Mouse (Mus musculus) kidney, adult 9 months (tissue): ENCODE results near the gene Rps2.
"Not testable (repeated sequence)": the region's sequence is repeated elsewhere in the genome, so short reads cannot be mapped to it uniquely, and the experiment has no call there.

Experiments used
- DNase-seq: peaks from one replicate; pipeline ENCODE4 v3.0.0; 2022

The Rps2 gene

GRCm38 (mm10) chr17:24717943-24718342, at the start of gene Rps2, which contains the start of gene Rnf151:
Gene Rps2, plus strand, starts transcription at chr17:24718116.
Gene Rnf151, minus strand, starts transcription at chr17:24718063.
- no peak for DNase-seq

DNA sequence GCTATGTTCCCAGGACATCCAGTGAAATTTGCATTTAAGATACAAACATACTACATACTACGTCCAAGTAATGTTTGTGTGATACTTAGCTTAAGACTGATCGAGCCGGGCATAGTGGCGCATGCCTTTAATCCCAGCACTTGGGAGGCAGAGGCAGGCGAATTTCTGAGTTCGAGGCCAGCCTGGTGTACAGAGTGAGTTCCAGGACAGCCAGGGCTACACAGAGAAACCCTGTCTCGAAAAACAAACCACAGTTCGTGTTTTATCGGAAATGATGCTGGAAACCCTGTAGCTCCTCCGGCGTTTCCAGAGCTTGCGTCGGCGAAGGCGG, 48.7 kb upstream of the Rps2 start:
- not testable (repeated sequence) for DNase-seq

GRCm38 (mm10) chr17:24669545-24670245, 48.2 kb upstream of the Rps2 start, which contains the start of gene Zfp598:
Gene Zfp598, plus strand, starts transcription at chr17:24669687.
- peak; percentile 94 for DNase-seq

DNA sequence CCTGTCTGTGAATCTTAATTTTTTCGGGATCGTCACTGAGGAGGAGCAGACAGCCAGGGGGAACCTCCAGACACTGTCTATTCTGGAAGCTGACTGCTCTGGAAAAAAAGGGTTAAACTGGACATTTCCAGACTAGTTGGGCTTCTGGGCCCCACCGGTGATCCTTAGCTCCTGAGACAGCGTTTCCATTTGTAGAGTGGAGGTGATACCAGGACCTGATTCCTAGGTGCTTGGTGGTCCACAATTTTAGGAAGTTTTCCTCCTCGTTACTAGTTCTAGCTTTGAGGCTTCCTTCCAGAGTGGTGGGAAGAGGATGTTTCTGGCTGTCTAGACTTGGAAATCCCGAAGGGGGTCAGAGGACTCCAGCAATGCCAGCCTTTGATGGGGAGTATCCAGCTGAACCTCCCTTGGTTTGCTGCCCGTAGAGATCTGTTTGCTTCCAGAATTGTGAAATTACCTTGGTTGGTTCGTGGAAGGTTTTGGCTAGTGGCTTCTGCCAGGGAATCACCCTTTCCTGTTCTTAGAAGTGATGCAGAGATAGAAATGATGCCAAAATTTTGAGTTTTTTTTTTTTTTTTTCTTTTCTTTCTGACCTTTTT, 47.6 kb upstream of the Rps2 start:
- no peak for DNase-seq

DNA sequence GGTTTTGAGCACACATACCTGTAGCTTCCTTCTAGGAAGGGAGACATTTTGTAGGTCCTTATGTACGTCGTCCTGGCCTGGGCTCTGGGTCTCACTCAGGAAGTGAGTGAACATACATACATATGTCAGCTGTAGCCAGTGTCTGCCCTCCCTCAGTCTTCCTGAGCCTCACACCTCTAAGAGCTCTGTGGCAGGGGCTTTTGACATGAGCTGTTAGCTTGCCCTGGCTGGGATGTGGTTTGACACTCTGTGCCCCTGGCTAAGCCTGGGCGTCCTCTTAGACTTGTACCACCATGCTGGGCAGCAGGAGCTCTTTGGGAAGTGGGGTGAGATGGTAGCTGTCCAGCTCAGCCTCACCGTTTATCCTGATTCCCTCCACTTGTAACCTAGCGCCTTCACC, 46.6 kb upstream of the Rps2 start:
- DNase-seq = no peak

DNA sequence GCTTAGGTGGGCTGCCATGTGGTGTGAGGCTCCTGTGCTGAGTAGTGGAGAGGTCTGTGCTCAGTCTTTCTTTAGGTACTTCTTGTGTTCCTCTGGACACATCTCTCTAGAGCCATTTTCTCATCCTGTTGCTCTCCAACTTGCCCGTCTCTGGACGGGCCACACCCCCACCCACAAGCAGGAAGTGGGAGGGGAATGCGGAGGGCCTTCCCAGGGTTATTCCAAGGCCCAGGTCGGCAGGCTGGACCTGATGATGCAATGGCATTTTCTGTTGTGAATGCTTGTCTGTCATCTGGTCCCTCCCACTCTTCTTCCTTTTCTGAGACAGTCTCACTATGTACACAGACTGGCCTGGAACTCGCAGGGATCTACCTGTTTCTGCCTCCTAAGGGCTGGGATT, 45.8 kb upstream of the Rps2 start:
- peak; percentile 70 for DNase-seq

GRCm38 (mm10) chr17:24674277-24674676, 43.6 kb upstream of the Rps2 start:
- DNase-seq = no peak

GRCm38 (mm10) chr17:24676187-24676586, 41.7 kb upstream of the Rps2 start:
- peak; percentile 78 for DNase-seq

- DNase-seq = no peak
Observed at GRCm38 (mm10) chr17:24676877-24677276, 41.0 kb upstream of the Rps2 start.

- DNase-seq = no peak
Observed at GRCm38 (mm10) chr17:24677500-24678080, 40.3 kb upstream of the Rps2 start.

- DNase-seq = peak; percentile 66
Observed at GRCm38 (mm10) chr17:24686514-24686913, 31.4 kb upstream of the Rps2 start.

DNA sequence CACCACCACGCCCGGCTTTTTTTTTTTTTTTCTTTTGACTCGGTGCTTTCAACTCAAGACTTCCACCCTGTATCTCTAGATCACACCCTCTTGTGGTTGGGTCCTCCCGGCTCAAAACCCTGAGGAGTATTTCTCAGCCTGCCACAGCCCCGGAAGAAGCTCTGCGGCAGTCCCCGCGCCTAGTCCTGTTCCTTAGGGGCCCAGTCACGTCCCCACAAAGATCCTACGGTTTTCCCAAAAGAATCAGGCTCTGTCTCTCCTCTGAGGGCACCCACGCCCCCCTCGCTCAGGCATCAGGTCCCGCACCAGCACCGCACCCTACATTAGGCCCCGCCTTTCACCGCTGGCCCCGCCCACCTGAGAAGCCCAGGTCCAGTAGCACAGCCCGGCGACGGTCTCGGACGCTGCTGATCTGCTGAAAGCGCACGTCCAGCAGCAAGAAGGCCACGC, 30.7 kb upstream of the Rps2 start:
- DNase-seq = peak; percentile 56

GRCm38 (mm10) chr17:24687599-24687998, 30.3 kb upstream of the Rps2 start:
- DNase-seq = no peak

DNA sequence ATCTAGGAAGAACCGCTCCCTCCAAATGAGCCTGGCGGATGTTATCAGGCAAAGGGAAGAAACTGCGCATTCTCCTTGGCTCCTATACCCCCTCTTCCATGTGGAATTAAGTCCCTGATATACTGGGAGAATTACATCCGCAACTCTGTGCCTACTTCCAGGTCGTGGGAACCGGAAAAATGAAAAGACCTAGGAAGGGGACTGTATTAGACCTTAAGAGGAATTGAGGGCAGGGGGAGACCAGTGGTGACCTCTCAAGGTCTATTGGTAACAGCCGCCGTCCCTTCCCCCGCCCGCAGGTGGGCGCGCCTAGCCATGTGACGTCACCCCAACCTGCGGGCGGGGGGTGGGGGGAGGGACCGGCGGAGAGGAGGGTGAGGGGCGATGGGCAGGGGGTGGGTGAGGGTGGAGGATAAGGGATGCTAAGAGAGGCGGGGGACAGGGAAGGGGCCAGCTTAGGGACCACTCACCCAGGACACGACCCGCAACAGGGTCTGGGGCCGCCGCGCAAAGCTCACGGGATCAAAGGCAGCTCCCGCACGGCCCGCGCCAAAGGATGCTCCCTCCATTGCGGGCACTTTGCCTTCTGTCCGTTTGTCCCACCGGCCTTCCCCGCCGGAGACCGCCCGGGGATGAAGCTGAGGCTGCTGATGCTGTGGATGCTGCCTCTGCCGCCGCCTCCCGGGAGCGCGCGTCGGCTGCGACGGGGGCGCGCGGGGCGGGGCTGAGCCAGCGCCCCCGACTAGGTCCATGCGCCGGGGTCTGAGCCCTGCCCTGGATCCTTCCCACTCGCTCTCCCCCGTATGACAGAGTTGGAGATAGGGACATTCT, 28.4 kb upstream of the Rps2 start, which contains the start of gene Syngr3:
Gene Syngr3, minus strand, starts transcription at position 705 of the 831 bp plus-strand sequence.
- no peak for DNase-seq

DNA sequence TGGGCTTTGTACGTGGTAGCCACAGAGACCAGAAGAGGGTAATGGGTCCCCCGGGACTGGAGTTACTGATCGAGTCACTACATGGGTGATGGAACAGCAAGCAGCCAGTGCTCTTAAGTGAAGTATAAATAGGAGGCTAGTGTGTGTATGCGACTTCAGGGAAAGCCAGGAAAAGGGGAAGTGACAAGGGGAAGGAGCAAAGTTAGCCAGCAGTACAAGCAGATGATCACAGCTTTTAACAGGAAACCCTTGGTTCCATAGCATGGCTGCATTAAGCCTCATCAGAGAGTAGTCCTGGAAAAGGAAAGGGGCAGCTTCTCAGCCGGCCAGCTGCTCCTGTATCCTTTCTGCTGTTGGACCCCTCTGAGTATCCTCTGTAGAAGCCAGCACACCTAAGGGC, 25.5 kb upstream of the Rps2 start:
- no peak for DNase-seq

DNA sequence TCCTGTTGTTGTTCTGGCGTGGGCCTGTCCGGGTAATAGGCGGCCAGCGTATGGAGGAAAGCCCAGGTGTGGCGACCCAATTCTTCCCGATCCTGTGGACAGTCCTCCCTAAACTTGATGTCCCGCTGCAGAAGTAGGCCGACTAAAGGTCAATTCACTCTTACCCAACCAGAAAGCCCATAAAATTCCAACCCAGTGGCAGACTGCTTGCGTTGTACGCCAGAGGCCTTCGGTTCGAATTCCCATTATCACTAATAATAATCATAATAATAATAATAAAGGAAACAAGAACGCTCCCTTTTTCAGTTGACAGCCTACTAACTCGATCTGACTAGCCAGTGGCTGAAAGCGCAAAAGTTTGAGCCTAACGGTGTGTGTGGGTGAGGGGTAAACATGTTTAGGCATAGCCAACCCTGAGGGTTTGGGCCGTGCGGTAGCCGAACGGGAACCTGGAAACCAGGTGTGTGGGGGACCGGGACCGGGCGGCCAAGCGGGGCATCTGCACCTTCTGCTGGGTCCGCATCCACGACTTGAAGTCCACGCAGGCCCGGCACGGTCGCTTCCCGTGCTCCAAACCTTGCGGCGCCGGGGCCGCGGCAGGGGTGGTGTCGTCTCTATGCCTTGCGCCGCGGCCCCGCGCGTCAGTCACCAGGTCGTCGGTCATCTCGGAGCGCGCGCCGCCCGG, 22.4 kb upstream of the Rps2 start:
- peak; percentile 63 for DNase-seq

- peak; percentile 84 for DNase-seq
Observed at GRCm38 (mm10) chr17:24696011-24696697, 21.8 kb upstream of the Rps2 start, which contains the start of the genes Gfer and Noxo1. Gene Gfer, minus strand, starts transcription at chr17:24696156. Gene Noxo1, plus strand, starts transcription at chr17:24696234.

DNA sequence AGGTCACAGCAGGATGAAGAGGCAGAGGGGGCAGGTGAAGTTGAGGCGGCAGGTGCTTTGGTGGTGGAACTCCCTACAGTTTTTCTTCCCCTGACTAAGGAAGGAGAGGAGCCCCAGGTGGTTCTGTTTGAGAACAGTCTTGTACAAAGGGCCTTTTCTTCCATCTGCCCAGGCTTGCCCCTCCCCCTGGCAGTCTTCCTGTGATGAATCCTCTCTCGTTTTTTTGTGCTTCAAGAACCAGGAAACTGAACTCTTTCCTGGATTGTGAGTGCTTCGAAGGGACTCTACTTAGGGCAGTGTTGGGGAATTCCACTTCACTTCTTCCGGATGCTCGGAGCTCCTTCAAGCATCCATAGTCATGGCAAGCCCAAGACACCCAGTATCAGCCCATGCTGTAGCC, 19.9 kb upstream of the Rps2 start:
- no peak for DNase-seq

DNA sequence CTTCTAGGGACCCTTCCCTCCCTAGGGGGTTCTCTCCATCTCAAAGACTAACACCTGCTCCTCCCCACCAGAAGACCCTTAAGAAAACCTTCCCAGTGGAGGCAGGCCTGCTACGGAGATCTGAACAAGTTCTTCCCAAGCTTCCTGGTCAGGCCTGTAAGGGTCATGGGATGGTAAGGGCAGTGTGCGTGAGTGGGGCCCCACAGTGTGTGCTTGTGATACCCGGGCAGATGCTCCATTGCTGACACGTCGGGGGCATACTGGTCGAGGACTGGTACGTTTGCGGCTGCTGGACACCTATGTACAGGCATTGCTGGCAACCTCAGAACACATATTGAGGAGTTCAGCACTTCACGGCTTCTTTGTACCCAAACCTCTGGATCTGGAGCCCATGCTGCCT, 19.2 kb upstream of the Rps2 start:
- DNase-seq = no peak

DNA sequence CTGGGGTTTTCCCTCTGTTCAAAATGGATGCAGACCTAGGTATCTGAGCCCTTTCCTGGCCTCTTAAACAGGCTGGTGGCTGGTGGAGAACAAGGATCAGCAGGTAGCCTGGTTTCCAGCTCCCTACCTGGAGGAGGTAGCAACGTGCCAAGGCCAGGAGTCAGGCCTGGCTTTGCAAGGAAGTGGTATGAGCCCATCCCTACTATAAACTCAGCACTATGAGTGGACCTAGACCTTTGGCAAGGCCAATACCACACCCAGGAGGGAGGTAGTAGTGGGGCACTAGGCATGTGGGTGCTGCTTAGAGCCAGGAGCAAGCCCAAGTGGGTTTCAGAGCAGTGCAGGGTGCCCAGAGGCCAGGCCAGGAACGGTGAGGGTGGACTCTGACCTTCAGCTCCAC, 18.4 kb upstream of the Rps2 start:
- no peak for DNase-seq

DNA sequence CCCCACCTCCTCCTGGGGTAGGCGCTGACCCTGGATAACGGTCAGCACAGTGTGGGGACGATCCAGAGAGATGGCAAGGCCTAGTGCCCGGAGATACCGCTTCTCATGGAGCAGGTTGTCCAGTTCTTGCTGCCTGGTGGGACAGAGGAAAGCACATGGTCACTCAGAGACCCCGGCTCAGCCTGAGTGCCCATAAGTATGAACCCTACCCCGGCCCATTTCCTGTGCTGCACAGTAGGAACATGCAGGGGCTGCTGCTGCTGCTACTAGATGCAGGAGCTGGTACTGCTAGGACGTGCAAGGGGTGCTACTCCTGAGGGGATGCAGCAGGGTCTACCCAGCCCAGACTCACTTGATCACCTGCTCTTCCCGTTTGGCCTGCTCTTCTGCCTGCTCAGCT, 16.7 kb upstream of the Rps2 start:
- DNase-seq = no peak

GRCm38 (mm10) chr17:24705821-24706220, 12.1 kb upstream of the Rps2 start:
- DNase-seq = no peak
